15 mouse cellular contexts compared by ENCODE assay signal in the genomic region with DNA sequence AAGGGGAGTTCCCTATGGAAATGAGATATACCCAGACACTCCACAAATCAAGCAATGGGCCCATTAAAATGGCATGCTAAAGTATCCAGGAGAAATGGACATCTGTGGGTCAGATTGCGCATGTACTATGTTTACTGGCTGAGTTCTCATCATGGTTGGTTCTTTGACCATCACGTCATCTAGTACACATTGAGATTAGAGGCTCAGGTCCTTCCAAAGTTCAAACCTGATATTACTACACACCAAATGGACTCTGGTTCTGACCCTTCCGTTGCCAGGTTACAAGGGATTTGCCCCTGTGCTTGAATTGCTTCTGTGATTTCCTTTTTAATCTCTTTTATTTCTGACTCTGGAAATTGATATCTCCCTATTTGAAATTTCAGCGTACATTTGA.
DNase-seq lines count a peak whose midpoint lies in the region; ATAC-seq and TF ChIP-seq lines count a peak whose summit lies in the region.
"Had no signal": no experiment of that assay in that cellular context is flagged by ENCODE, and none has a peak within 500 bp of the region (broad histone marks: within the 10 kb centered on the region; RNA-seq: fewer than 3 reads in every experiment).

No protein-coding gene starts in this region.

- no peaks in the 10 kb centered on the region for H3K27me3 ChIP-seq in intestine, postnatal 0 days (replicated peaks; ENCODE audit: control insufficient read depth, insufficient read depth, low read length)
- no peaks in the 10 kb centered on the region for H3K27me3 ChIP-seq in intestine, embryonic 16.5 days (replicated peaks; ENCODE audit: control insufficient read depth, insufficient read depth, low read length)
- H3K27me3 ChIP-seq in embryonic facial prominence, embryonic 15.5 days: no peaks in the 10 kb centered on the region
- H3K27me3 ChIP-seq in hindbrain, embryonic 14.5 days (ENCODE audit: control insufficient read depth, insufficient read depth, low read length): no peaks in the 10 kb centered on the region
- no peaks in the 10 kb centered on the region for H3K27me3 ChIP-seq in midbrain, embryonic 16.5 days (ENCODE audit: control insufficient read depth, insufficient read depth, low read depth, low read length)

- ATAC-seq in intestine, postnatal 0 days: peak; percentile 41; the same call in 1 of the 2 replicates
- no peak for ATAC-seq in intestine, embryonic 16.5 days
- no peak for ATAC-seq in embryonic facial prominence, embryonic 15.5 days (ENCODE audit: insufficient number of reproducible peaks, low FRiP score, low TSS enrichment, low read depth)
- no peak for ATAC-seq in hindbrain, embryonic 14.5 days (ENCODE audit: low FRiP score)
- ATAC-seq in midbrain, embryonic 16.5 days: no peak

- intact Hi-C loops in gastrocnemius, postnatal 36 days (cut with DNase I): no loop called here

- WGBS in intestine, postnatal 0 days: 74% methylated on average over 4 of the region's 4 CpGs
- WGBS in intestine, embryonic 16.5 days: 83% methylated on average over 4 of the region's 4 CpGs
- 88% methylated on average over 4 of the region's 4 CpGs for WGBS in embryonic facial prominence, embryonic 15.5 days
- WGBS in hindbrain, embryonic 14.5 days: 69% methylated on average over 4 of the region's 4 CpGs
- WGBS in midbrain, embryonic 16.5 days: 46% methylated on average over 4 of the region's 4 CpGs

- no peak for DNase-seq in hindbrain, embryonic 14.5 days (ENCODE audit: low spot score)
- no peak for DNase-seq in gastrocnemius, postnatal 36 days
- DNase-seq in thymus, postnatal 0 days (ENCODE audit: low spot score): no peak
- DNase-seq in thymus, postnatal 36 days: no peak
- DNase-seq: adrenal gland, postnatal 10 days; heart, postnatal 10 days; kidney, adult 11 months; lung, postnatal 4 days; thymus, adult 18-20 months had no signal

- no peak overlapping the region for H3K9ac ChIP-seq in intestine, postnatal 0 days (ENCODE audit: low read depth, low read length)
- H3K9ac ChIP-seq in intestine, embryonic 16.5 days (ENCODE audit: low read depth, low read length): no peak overlapping the region
- no peak overlapping the region for H3K9ac ChIP-seq in embryonic facial prominence, embryonic 15.5 days
- peak overlapping the region; percentile 61 for H3K9ac ChIP-seq in hindbrain, embryonic 14.5 days
- H3K9ac ChIP-seq in midbrain, embryonic 16.5 days (ENCODE audit: low read depth, low read length): peak overlapping the region; percentile 67
- H3K9ac ChIP-seq: liver, embryonic 14.5 days had no signal

- no peaks in the 10 kb centered on the region for H3K36me3 ChIP-seq in intestine, postnatal 0 days (ENCODE audit: control insufficient read depth, insufficient read depth)
- H3K36me3 ChIP-seq in intestine, embryonic 16.5 days (ENCODE audit: control insufficient read depth, insufficient read depth, low read length): no peaks in the 10 kb centered on the region
- H3K36me3 ChIP-seq in embryonic facial prominence, embryonic 15.5 days: no peaks in the 10 kb centered on the region
- H3K36me3 ChIP-seq in hindbrain, embryonic 14.5 days (replicated peaks; ENCODE audit: control insufficient read depth, insufficient read depth): no peaks in the 10 kb centered on the region
- no peaks in the 10 kb centered on the region for H3K36me3 ChIP-seq in midbrain, embryonic 16.5 days (ENCODE audit: control insufficient read depth, insufficient read depth, low read length)

- no peak overlapping the region for H3K4me3 ChIP-seq in intestine, postnatal 0 days (ENCODE audit: low read depth, low read length)
- no peak overlapping the region for H3K4me3 ChIP-seq in intestine, embryonic 16.5 days (ENCODE audit: low read length)
- no peak overlapping the region for H3K4me3 ChIP-seq in embryonic facial prominence, embryonic 15.5 days (replicated peaks)
- peak overlapping the region; percentile 32 for H3K4me3 ChIP-seq in hindbrain, embryonic 14.5 days (replicated peaks; ENCODE audit: low read length)
- H3K4me3 ChIP-seq in midbrain, embryonic 16.5 days (ENCODE audit: low read depth, low read length): peak overlapping the region; percentile 41
- H3K4me3 ChIP-seq: myocyte had no signal

- no peak for TF ChIP-seq CTCF in intestine, postnatal 0 days (IDR thresholded peaks at IDR 0.05; ENCODE audit: low read depth)

- H3K27ac ChIP-seq in intestine, postnatal 0 days (ENCODE audit: low read depth, low read length): no peak overlapping the region
- H3K27ac ChIP-seq in intestine, embryonic 16.5 days (ENCODE audit: low read length): no peak overlapping the region
- no peak overlapping the region for H3K27ac ChIP-seq in embryonic facial prominence, embryonic 15.5 days (replicated peaks)
- H3K27ac ChIP-seq in hindbrain, embryonic 14.5 days: peak overlapping the region; percentile 81
- H3K27ac ChIP-seq in midbrain, embryonic 16.5 days (ENCODE audit: low read length): peak overlapping the region; percentile 83
- H3K27ac ChIP-seq: liver, embryonic 14.5 days had no signal

- H3K4me1 ChIP-seq in intestine, postnatal 0 days (replicated peaks; ENCODE audit: control insufficient read depth, insufficient read depth, low read length): no peaks in the 10 kb centered on the region
- no peaks in the 10 kb centered on the region; the same call in 1 of the 2 replicates for H3K4me1 ChIP-seq in intestine, embryonic 16.5 days (ENCODE audit: control insufficient read depth, insufficient read depth, low read length)
- H3K4me1 ChIP-seq in embryonic facial prominence, embryonic 15.5 days: peaks cover 13% of the 10 kb centered on the region
- H3K4me1 ChIP-seq in hindbrain, embryonic 14.5 days (replicated peaks; ENCODE audit: control insufficient read depth, insufficient read depth, low read length): peaks cover 29% of the 10 kb centered on the region
- H3K4me1 ChIP-seq in midbrain, embryonic 16.5 days (ENCODE audit: control insufficient read depth, insufficient read depth, low read length): peaks cover 33% of the 10 kb centered on the region

- no peak overlapping the region for H3K4me2 ChIP-seq in intestine, postnatal 0 days (replicated peaks; ENCODE audit: low read depth)
- no peak overlapping the region for H3K4me2 ChIP-seq in intestine, embryonic 16.5 days (ENCODE audit: low read depth, low read length)
- 0 out of 2 replicates have a peak overlapping the region, but pooled peaks have one; percentile 82 for H3K4me2 ChIP-seq in embryonic facial prominence, embryonic 15.5 days (replicated peaks)
- H3K4me2 ChIP-seq in hindbrain, embryonic 14.5 days (replicated peaks): peak overlapping the region; percentile 50
- H3K4me2 ChIP-seq in midbrain, embryonic 16.5 days (ENCODE audit: low read length): peak overlapping the region; percentile 64

- H3K9me3 ChIP-seq in intestine, postnatal 0 days (ENCODE audit: control insufficient read depth): no peaks in the 10 kb centered on the region
- H3K9me3 ChIP-seq in intestine, embryonic 16.5 days (ENCODE audit: control insufficient read depth, low read length): no peaks in the 10 kb centered on the region
- H3K9me3 ChIP-seq in embryonic facial prominence, embryonic 15.5 days (replicated peaks): no peaks in the 10 kb centered on the region
- H3K9me3 ChIP-seq in hindbrain, embryonic 14.5 days (ENCODE audit: control insufficient read depth, low read length): no peaks in the 10 kb centered on the region
- H3K9me3 ChIP-seq in midbrain, embryonic 16.5 days (replicated peaks; ENCODE audit: control insufficient read depth, low read length, poor library complexity, severe bottlenecking): no peaks in the 10 kb centered on the region

Comparison
In these comparisons a context has a peak if more than half of its experiments do, and no peak if none do; other contexts are left out.
1. H3K27ac ChIP-seq: peak in hindbrain, embryonic 14.5 days (single experiment) and midbrain, embryonic 16.5 days (single experiment); none in intestine, postnatal 0 days (single experiment), intestine, embryonic 16.5 days (single experiment) and embryonic facial prominence, embryonic 15.5 days (single experiment).
2. H3K4me2 ChIP-seq: peak in embryonic facial prominence, embryonic 15.5 days (single experiment), hindbrain, embryonic 14.5 days (single experiment) and midbrain, embryonic 16.5 days (single experiment); none in intestine, postnatal 0 days (single experiment) and intestine, embryonic 16.5 days (single experiment).
3. H3K4me3 ChIP-seq: peak in hindbrain, embryonic 14.5 days (single experiment) and midbrain, embryonic 16.5 days (single experiment); none in intestine, postnatal 0 days (single experiment), intestine, embryonic 16.5 days (single experiment) and embryonic facial prominence, embryonic 15.5 days (single experiment).
4. H3K9ac ChIP-seq: peak in hindbrain, embryonic 14.5 days (single experiment) and midbrain, embryonic 16.5 days (single experiment); none in intestine, postnatal 0 days (single experiment), intestine, embryonic 16.5 days (single experiment) and embryonic facial prominence, embryonic 15.5 days (single experiment).